Mouse (Mus musculus) lung, postnatal 0 days (tissue): ENCODE data around the gene 4921507P07Rik.

Source experiments
- CTCF ChIP-seq: IDR thresholded peaks from 2 replicates; pipeline ENCODE4 v1.5.1; 2016; ENCODE audit warnings: antibody characterized with exemption, mild to moderate bottlenecking
- EP300 ChIP-seq: IDR thresholded peaks from 2 replicates; pipeline ENCODE4 v1.6.1; 2016; ENCODE audit warnings: antibody characterized with exemption, mild to moderate bottlenecking, control low read depth

DNA sequence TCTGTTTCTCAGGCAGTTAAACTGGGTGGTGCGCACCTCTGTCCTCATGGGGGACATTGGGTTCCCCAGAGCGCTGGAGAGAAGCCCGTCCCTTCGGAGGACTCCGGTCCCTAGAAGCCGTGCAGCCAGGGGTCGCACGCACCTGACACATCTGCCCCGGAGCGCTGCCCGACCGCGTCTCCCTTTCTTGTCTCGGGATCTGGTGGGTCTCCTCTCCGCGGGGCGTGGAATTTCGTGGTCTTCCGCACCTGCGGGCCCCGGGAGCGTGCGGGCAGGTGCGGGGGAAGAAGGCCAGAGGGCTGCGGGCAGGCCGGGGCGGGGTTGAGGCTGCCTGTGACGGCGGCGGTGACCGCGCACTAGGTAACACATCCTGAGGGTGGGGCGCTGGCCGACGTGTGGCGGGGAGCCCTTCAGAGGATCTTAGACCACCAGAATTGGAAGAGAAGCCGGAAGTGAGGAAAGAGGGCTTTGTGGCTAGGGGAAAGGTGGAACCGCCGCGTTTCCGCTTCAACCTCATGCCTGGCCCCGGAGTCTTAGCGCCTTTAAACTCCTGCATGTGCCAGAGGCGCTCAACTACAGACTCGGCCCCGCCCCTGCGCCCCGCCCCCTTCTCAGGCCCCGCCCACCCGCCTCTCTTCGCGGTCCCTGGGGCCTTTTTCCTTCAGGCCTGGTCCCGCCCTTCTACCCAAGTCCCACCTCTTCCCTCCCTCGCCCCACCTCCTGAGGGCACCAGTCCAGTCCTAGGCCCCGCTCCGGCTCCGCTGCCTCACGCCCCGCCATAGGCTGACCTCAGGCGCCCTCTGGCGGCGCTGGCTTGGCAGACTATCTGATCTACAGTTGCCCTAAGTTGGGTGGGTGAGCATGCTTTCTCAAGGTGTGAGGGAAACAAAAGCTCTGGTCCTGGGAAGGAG lies at the start of gene 4921507P07Rik:
- peak; percentile 90 for TF ChIP-seq CTCF
- no peak for TF ChIP-seq EP300
